Mouse (Mus musculus) G1E (cell line): ENCODE results near the gene Plac8.

Experiments used
- CTCF ChIP-seq: IDR thresholded peaks from 2 replicates; pipeline ENCODE4 v1.5.1; 2012; ENCODE audit warnings: low read depth, low read length, inconsistent platforms, mixed read lengths
- GATA1 ChIP-seq: IDR thresholded peaks from 2 replicates; pipeline ENCODE4 v1.6.1; 2012; ENCODE audit warnings: borderline replicate concordance, low read length, inconsistent platforms, mixed read lengths
- GATA2 ChIP-seq: IDR thresholded peaks from 2 replicates; pipeline ENCODE4 v1.6.1; 2012; ENCODE audit warnings: low read depth, low read length, inconsistent platforms, borderline replicate concordance

- no peak for TF ChIP-seq CTCF
- TF ChIP-seq GATA1, result no peak
- no peak for TF ChIP-seq GATA2
Observed at GRCm38 (mm10) chr5:100518049-100519026, 53.7 kb downstream of the Plac8 start, which contains the start of gene Cops4.
